Mouse (Mus musculus) lung, adult 2 months (tissue): Measurements from ENCODE around the gene Slc43a2. TPM values are rescaled to one million over a fixed set of nuclear protein-coding genes. Genes with fewer than 3 reads are reported as not detected.

Experiments used
- DNase-seq: peaks from one replicate; pipeline ENCODE4 v3.0.0; 2022
- H3K4me1 ChIP-seq: fragments of 200-500 bp; 2 replicates; pipeline ENCODE4 v1.6.1; 2011; ENCODE audit warnings: low read length; ENCODE audit not compliant: control insufficient read depth, insufficient read depth
- H3K4me3 ChIP-seq: fragments of 200-500 bp; replicated peaks from 2 replicates; pipeline ENCODE3; 2011; ENCODE audit warnings: low read depth, mild to moderate bottlenecking, control low read depth, low read length; ENCODE audit errors: extremely low read depth
- CTCF ChIP-seq: fragments of 200-500 bp; IDR thresholded peaks from 2 replicates; pipeline ENCODE4 v1.5.1; 2011; ENCODE audit warnings: mild to moderate bottlenecking, low read length, control low read depth; ENCODE audit not compliant: insufficient read depth
- POLR2A ChIP-seq: fragments of 200-500 bp; IDR thresholded peaks from 2 replicates; pipeline ENCODE4 v1.6.1; 2011; ENCODE audit warnings: low read depth, mild to moderate bottlenecking, control low read depth, low read length, borderline replicate concordance; ENCODE audit errors: extremely low read depth
- WGBS: fragments of 180-500 bp; shearing (Covaris S2); methylation state at CpG from one replicate; pipeline ENCODE4 v1.1.7; 2018; 5-methylcytosine and 5-hydroxymethylcytosine counted together
- polyA plus RNA-seq: library from polyadenylated mRNA; depleted of rRNA; stranded (reverse); fragments of >200 nt; gene quantifications from 2 replicates; pipeline ENCODE4 v1.2.3, GENCODE M21; 2012

Slc43a2 gene
- polyA plus RNA-seq, 1 experiment, result 68.2 TPM

DNA sequence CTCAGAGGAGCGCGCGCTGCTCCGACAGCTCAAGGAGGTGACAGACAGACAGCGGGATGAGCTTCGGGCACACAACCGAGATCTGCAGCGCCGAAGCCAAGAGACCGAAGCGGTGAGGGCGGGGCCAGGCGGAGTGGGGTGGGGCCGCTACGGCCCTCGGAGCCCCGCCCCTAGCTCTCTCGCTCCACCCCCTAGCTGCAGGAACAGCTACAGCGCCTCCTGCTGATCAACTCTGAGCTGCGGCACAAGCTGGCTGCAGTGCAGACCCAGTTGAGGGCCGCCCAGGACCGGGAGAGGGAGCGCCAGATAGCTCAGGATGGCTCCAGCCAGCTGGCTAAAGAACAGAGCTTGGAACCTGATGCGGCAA is 20.9 kb upstream of the Slc43a2 start:
- H3K4me1 ChIP-seq, result peaks cover 8% of the 10 kb centered on the region
- H3K4me3 ChIP-seq, result peak overlapping the region; percentile 79
- peak; percentile 90 for DNase-seq
- peak; percentile 74 for TF ChIP-seq CTCF
- TF ChIP-seq POLR2A, result peak; percentile 88; the same call in 1 of the 2 replicates
- 2% methylated on average over 24 of the region's 24 CpGs for WGBS

DNA sequence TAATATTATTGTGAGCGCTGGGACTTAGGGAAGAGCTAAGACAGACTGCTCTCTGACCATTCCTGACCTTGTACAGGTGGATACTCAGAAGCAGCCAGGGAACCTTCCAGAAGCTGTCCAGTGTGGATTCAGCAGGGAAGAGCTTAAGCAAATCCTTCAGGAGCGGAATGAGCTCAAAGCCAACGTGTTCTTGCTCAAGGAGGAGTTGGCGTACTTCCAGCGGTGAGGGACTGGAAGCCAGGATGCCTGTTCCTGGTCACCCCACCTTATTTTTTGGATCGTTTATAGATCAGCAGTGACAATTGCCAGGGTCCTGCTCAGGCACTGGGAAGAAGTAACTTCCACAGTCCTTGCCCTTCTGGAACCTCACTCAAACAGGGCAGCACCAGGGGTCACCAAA is 20.3 kb upstream of the Slc43a2 start:
- H3K4me1 ChIP-seq, result peaks cover 8% of the 10 kb centered on the region
- peak; percentile 66 for DNase-seq
- no peak for TF ChIP-seq CTCF
- no peak for TF ChIP-seq POLR2A
- no peak overlapping the region for H3K4me3 ChIP-seq
- 56% methylated on average over 6 of the region's 6 CpGs for WGBS

DNA sequence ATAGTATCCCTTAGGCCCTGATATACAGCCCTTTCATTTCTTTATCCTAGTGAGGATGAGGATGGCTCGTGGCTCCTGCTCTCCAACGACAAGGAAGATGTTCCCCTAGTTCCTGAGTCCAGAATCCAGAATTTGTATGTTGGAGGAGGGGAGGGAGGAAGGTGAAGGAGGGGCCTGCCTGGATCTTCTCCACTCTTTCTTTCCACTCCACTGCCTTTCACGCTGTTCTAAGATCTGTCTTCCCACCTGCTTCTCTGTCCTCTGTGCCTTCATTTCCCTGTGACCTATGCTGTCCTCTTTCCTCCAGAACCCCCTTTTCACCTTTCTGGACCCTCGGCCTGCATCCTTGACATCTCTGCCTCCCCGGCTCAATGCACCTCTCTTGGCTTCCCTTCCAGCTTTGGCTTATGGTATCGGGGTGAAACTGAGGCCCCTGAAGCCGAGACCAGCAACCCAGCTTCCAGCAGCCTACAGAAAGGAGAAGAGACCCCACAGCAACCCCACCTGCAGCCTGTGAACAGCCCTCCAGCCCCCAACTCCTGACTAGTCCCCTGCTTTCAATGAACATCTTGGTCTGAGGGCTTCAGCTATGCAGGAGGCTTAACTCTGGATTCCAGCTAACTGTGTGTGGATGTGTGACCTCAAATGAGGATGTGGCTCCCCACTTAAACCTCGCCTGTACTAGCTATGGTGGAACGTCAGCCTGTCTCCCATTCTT is 19.0 kb upstream of the Slc43a2 start:
- H3K4me1 ChIP-seq, result peaks cover 8% of the 10 kb centered on the region
- no peak for DNase-seq
- H3K4me3 ChIP-seq, result no peak overlapping the region
- TF ChIP-seq POLR2A (no peak), CTCF (no peak)
- 79% methylated on average over 9 of the region's 9 CpGs for WGBS

DNA sequence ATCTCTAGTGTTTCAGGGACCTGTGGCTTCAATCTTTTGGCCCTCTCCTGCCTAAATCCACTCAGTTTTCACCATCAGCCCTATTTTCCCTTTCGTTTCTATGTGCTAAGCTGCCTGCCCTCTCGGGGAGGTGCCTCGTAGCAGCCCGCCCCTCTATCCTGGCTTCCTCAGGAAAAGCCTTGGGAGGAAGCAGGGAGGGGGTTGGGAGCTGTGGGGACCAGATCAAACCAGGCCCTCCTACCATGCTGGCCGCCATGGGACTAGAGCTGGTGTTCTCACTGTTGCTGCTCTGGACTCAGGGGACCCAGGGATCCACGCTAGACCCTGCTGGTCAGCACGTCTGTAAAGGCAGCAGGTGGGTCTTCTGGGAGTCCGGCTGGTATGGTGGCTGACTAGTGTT is 18.2 kb upstream of the Slc43a2 start, which contains the start of gene Scarf1:
Gene Scarf1 (plus strand): TSS at position 205 of the 400 bp plus-strand sequence.
- TF ChIP-seq POLR2A, result peak; percentile 75; the same call in 1 of the 2 replicates
- TF ChIP-seq CTCF, result no peak
- H3K4me3 ChIP-seq, result peak within 1 kb of the TSS; percentile 81
- no peak for DNase-seq
- 40% methylated on average over 8 of the region's 8 CpGs for WGBS
- peaks cover 8% of the 10 kb centered on the region for H3K4me1 ChIP-seq

DNA sequence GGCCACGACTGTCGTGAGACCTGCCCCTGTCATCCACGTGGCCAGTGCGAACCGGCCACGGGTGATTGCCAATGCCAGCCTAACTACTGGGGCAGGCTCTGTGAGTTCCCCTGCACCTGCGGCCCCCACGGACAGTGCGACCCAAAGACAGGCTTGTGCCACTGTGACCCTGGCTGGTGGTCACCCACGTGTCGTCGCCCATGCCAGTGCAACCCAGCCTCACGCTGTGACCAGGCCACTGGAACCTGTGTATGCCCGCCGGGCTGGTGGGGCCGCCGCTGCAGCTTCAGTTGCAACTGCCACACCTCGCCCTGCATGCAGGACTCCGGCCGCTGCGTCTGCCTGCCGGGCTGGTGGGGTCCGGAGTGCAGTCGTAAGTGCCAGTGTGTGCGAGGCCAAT is 16.3 kb upstream of the Slc43a2 start:
- no peak for DNase-seq
- Histone ChIP-seq H3K4me3 (no peak overlapping the region), H3K4me1 (peaks cover 5% of the 10 kb centered on the region)
- WGBS, result 92% methylated on average over 25 of the region's 25 CpGs
- TF ChIP-seq POLR2A, result no peak
- TF ChIP-seq CTCF, result no peak

DNA sequence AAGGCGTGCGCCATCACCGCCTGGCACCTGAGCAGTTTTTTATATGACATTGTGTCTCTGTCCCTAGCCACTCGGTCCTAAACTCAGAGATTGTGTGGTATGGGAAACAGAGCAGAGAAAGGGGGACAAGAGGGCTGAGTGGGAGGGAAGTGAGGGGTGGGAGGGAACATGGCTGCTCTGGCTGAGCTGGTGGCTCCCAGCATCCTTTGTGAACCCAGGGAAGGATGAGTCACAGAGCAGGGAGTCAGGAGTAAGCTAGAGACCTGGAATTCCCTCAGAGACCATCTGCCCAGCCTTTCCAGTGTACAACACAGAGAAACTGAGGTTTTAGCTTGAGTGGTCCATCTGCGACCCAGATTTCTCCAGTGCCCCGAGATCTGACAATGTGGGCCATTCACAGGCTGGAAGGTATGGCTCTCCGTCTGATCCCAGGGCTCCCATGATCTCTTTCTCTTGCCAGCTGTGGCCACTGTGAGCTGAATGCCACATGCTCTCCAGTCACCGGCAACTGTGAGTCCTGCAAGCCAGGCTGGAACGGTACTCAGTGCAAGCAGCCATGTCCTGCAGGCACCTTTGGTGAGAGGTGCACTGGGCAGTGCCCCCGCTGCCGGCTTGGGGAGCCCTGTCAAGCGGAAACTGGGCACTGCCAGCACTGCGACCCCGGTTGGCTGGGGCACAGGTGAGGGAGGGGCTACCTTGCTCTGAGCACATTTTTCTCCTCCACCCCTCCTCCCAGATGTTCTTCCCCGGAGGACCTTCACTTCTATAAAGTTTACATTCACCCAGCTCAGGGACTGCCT is 11.5 kb upstream of the Slc43a2 start:
- no peak for DNase-seq
- Histone ChIP-seq H3K4me3 (no peak overlapping the region), H3K4me1 (no peaks in the 10 kb centered on the region)
- TF ChIP-seq CTCF (no peak), POLR2A (no peak)
- WGBS, result 74% methylated on average over 15 of the region's 15 CpGs

DNA sequence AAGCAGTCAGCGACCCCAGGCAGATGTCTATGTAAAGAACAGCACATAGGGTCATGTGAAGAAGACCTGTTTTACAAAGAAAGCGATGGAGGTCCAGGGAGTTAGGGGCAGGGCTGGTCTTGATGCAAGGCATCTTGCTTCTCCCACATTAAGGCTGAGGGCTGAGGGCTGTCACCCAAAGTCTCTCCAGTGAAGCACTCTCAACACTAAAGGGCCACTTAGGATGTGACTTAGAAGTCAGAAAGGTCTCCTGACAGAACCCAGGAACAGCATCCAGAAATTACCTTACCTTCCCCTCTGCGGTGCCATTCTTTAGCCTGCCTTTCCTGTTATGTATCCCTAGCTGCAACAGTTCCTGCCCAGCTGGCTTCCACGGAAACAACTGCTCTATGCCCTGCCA is 9.9 kb upstream of the Slc43a2 start:
- DNase-seq, result no peak
- no peak overlapping the region for H3K4me3 ChIP-seq
- 56% methylated on average over 4 of the region's 4 CpGs for WGBS
- H3K4me1 ChIP-seq, result no peaks in the 10 kb centered on the region
- TF ChIP-seq CTCF (no peak), POLR2A (no peak)

DNA sequence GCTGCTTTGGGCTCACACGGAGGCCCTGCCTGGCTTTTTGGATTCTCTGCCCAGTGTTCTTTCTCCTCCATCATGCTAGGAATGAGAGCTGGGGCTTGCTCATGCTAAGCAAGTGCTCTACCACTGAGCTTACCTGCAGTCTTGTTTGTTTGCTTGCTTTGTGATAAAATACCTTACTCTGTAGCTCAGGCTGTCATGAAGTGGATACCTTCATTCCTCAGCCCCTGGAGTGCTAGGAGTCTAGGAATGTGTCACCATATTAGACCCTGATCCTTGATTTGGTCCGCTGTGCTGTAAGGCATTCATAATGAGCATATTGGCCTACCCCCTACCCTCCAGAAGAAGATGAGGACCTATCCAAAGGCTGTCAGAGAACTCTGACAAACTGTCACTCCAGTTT is 8.7 kb upstream of the Slc43a2 start:
- TF ChIP-seq POLR2A, result no peak
- TF ChIP-seq CTCF, result no peak
- no peaks in the 10 kb centered on the region for H3K4me1 ChIP-seq
- H3K4me3 ChIP-seq, result no peak overlapping the region
- no peak for DNase-seq
- whole genome bisulfite sequencing, result 81% methylated on average over 2 of the region's 2 CpGs

DNA sequence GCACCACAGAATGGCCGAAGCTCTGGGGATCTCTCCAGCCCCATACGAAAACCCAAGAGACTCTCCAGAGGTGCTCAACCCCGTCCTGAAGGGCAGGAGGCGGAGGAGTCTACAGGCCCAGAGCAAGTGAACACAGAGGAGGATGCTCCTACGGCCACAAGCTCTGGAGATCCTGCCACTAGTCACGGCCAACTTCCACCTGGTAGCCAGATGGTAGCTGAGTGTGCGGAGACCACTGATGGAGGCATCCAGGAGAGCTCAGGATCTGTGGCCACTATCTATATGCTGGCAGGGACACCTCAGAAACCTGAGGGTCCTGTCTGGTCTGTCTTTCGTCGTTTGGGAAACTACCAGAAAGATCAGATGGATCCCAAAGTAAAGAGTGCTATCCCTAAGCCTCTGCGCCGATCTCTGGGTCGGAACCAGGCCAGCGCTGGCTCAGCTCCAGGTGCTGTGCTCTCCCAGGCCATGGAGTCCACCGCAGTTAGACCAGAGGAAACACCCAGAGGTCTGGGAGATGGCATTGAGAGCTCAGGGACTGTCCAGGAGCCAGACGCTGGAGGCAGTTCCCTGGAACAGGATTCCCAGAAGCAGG is 5.9 kb upstream of the Slc43a2 start:
- peaks cover 2% of the 10 kb centered on the region; the same call in 1 of the 2 replicates for H3K4me1 ChIP-seq
- 85% methylated on average over 15 of the region's 15 CpGs for WGBS
- TF ChIP-seq CTCF (no peak), POLR2A (no peak)
- DNase-seq, result no peak
- H3K4me3 ChIP-seq, result no peak overlapping the region
